Mouse (Mus musculus): ENCODE measurements around the gene Faap100.

GRCm38 (mm10) chr11:120337447-120337846 lies 41.1 kb downstream of the Faap100 start:
- TF ChIP-seq CTCF (IDR thresholded peaks at IDR 0.05; ENCODE audit: low read depth): no peak
- no peak for TF ChIP-seq EP300 (optimal IDR thresholded peaks at IDR 0.05)

Data from stomach, postnatal 0 days (tissue).